Mouse (Mus musculus): ENCODE measurements around the gene Txnip. TPM values are rescaled to one million over a fixed set of nuclear protein-coding genes. Genes with fewer than 3 reads are reported as not detected.

Txnip gene
- polyA plus RNA-seq, 1 experiment from 2014 or later, result 155 TPM

- no peak for ATAC-seq (ENCODE audit: insufficient number of reproducible peaks, insufficient read depth, low FRiP score, low read depth)
- no peaks in the 10 kb centered on the region for H3K27me3 ChIP-seq (ENCODE audit: control insufficient read depth, insufficient read depth, low read length)
- no peaks in the 10 kb centered on the region for H3K9me3 ChIP-seq (ENCODE audit: control insufficient read depth, low read depth, low read length)
- H3K4me1 ChIP-seq (ENCODE audit: control insufficient read depth, insufficient read depth, low read length), result peaks cover 6% of the 10 kb centered on the region; the same call in 1 of the 2 replicates
- 91% methylated on average over 13 of the region's 13 CpGs for WGBS
- H3K27ac ChIP-seq (ENCODE audit: low read length), result no peak overlapping the region
- no peaks in the 10 kb centered on the region for H3K36me3 ChIP-seq (ENCODE audit: control insufficient read depth, insufficient read depth, low read length)
- H3K4me3 ChIP-seq (ENCODE audit: low read depth, low read length), result no peak overlapping the region
- H3K9ac ChIP-seq (replicated peaks; ENCODE audit: low read depth, low read length), result no peak overlapping the region
- no peak overlapping the region for H3K4me2 ChIP-seq (replicated peaks; ENCODE audit: low read depth, low read length)
Measured at GRCm38 (mm10) chr3:96569506-96569905, 11.7 kb downstream of the Txnip start.

GRCm38 (mm10) chr3:96569966-96570605 lies 12.3 kb downstream of the Txnip start:
- Histone ChIP-seq H3K4me2 (replicated peaks; ENCODE audit: low read depth, low read length) (no peak overlapping the region), H3K27ac (ENCODE audit: low read length) (no peak overlapping the region), H3K27me3 (ENCODE audit: control insufficient read depth, insufficient read depth, low read length) (no peaks in the 10 kb centered on the region), H3K4me1 (ENCODE audit: control insufficient read depth, insufficient read depth, low read length) (0 out of 2 replicates have a peak, but pooled peaks cover 3% of the 10 kb centered on the region), H3K4me3 (ENCODE audit: low read depth, low read length) (no peak overlapping the region), H3K9me3 (ENCODE audit: control insufficient read depth, low read depth, low read length) (no peaks in the 10 kb centered on the region), H3K36me3 (ENCODE audit: control insufficient read depth, insufficient read depth, low read length) (no peaks in the 10 kb centered on the region), H3K9ac (replicated peaks; ENCODE audit: low read depth, low read length) (no peak overlapping the region)
- ATAC-seq (ENCODE audit: insufficient number of reproducible peaks, insufficient read depth, low FRiP score, low read depth), result no peak
- WGBS, result 76% methylated on average over 11 of the region's 11 CpGs

- Histone ChIP-seq H3K27me3 (ENCODE audit: control insufficient read depth, insufficient read depth, low read length) (no peaks in the 10 kb centered on the region), H3K36me3 (ENCODE audit: control insufficient read depth, insufficient read depth, low read length) (no peaks in the 10 kb centered on the region), H3K4me2 (replicated peaks; ENCODE audit: low read depth, low read length) (no peak overlapping the region), H3K27ac (ENCODE audit: low read length) (no peak overlapping the region), H3K4me1 (ENCODE audit: control insufficient read depth, insufficient read depth, low read length) (no peaks in the 10 kb centered on the region; the same call in 1 of the 2 replicates), H3K9me3 (ENCODE audit: control insufficient read depth, low read depth, low read length) (no peaks in the 10 kb centered on the region), H3K4me3 (ENCODE audit: low read depth, low read length) (no peak overlapping the region), H3K9ac (replicated peaks; ENCODE audit: low read depth, low read length) (no peak overlapping the region)
- ATAC-seq (ENCODE audit: insufficient number of reproducible peaks, insufficient read depth, low FRiP score, low read depth), result no peak
- whole genome bisulfite sequencing, result 72% methylated on average over 7 of the region's 7 CpGs
Measured at GRCm38 (mm10) chr3:96570643-96571042, 12.9 kb downstream of the Txnip start.

GRCm38 (mm10) chr3:96571336-96571735 lies 13.6 kb downstream of the Txnip start:
- Histone ChIP-seq H3K4me1 (ENCODE audit: control insufficient read depth, insufficient read depth, low read length) (peaks cover 7% of the 10 kb centered on the region), H3K27ac (ENCODE audit: low read length) (no peak overlapping the region), H3K9ac (replicated peaks; ENCODE audit: low read depth, low read length) (no peak overlapping the region), H3K27me3 (ENCODE audit: control insufficient read depth, insufficient read depth, low read length) (no peaks in the 10 kb centered on the region), H3K4me2 (replicated peaks; ENCODE audit: low read depth, low read length) (no peak overlapping the region), H3K36me3 (ENCODE audit: control insufficient read depth, insufficient read depth, low read length) (no peaks in the 10 kb centered on the region), H3K9me3 (ENCODE audit: control insufficient read depth, low read depth, low read length) (no peaks in the 10 kb centered on the region), H3K4me3 (ENCODE audit: low read depth, low read length) (no peak overlapping the region)
- 75% methylated on average over 2 of the region's 2 CpGs for WGBS
- no peak for ATAC-seq (ENCODE audit: insufficient number of reproducible peaks, insufficient read depth, low FRiP score, low read depth)

GRCm38 (mm10) chr3:96571896-96572698 lies 14.3 kb downstream of the Txnip start:
- WGBS, result 77% methylated on average over 16 of the region's 16 CpGs
- peaks cover 12% of the 10 kb centered on the region for H3K4me1 ChIP-seq (ENCODE audit: control insufficient read depth, insufficient read depth, low read length)
- H3K4me3 ChIP-seq (ENCODE audit: low read depth, low read length), result no peak overlapping the region
- H3K9ac ChIP-seq (replicated peaks; ENCODE audit: low read depth, low read length), result no peak overlapping the region
- H3K27ac ChIP-seq (ENCODE audit: low read length), result no peak overlapping the region
- H3K36me3 ChIP-seq (ENCODE audit: control insufficient read depth, insufficient read depth, low read length), result no peaks in the 10 kb centered on the region
- H3K4me2 ChIP-seq (replicated peaks; ENCODE audit: low read depth, low read length), result no peak overlapping the region
- H3K27me3 ChIP-seq (ENCODE audit: control insufficient read depth, insufficient read depth, low read length), result no peaks in the 10 kb centered on the region
- no peaks in the 10 kb centered on the region for H3K9me3 ChIP-seq (ENCODE audit: control insufficient read depth, low read depth, low read length)
- no peak for ATAC-seq (ENCODE audit: insufficient number of reproducible peaks, insufficient read depth, low FRiP score, low read depth)

GRCm38 (mm10) chr3:96573611-96574511 lies 16.1 kb downstream of the Txnip start:
- Histone ChIP-seq H3K9ac (replicated peaks; ENCODE audit: low read depth, low read length) (no peak overlapping the region), H3K36me3 (ENCODE audit: control insufficient read depth, insufficient read depth, low read length) (no peaks in the 10 kb centered on the region), H3K27me3 (ENCODE audit: control insufficient read depth, insufficient read depth, low read length) (no peaks in the 10 kb centered on the region), H3K4me3 (ENCODE audit: low read depth, low read length) (no peak overlapping the region), H3K4me2 (replicated peaks; ENCODE audit: low read depth, low read length) (no peak overlapping the region), H3K9me3 (ENCODE audit: control insufficient read depth, low read depth, low read length) (no peaks in the 10 kb centered on the region), H3K4me1 (ENCODE audit: control insufficient read depth, insufficient read depth, low read length) (peaks cover 18% of the 10 kb centered on the region), H3K27ac (ENCODE audit: low read length) (no peak overlapping the region)
- 63% methylated on average over 18 of the region's 19 CpGs for WGBS
- ATAC-seq (ENCODE audit: insufficient number of reproducible peaks, insufficient read depth, low FRiP score, low read depth), result no peak

GRCm38 (mm10) chr3:96575272-96575984 lies 17.7 kb downstream of the Txnip start:
- Histone ChIP-seq H3K4me3 (ENCODE audit: low read depth, low read length) (no peak overlapping the region), H3K4me2 (replicated peaks; ENCODE audit: low read depth, low read length) (no peak overlapping the region; the same call in 1 of the 2 replicates), H3K27me3 (ENCODE audit: control insufficient read depth, insufficient read depth, low read length) (no peaks in the 10 kb centered on the region), H3K36me3 (ENCODE audit: control insufficient read depth, insufficient read depth, low read length) (no peaks in the 10 kb centered on the region), H3K27ac (ENCODE audit: low read length) (peak overlapping the region; percentile 84), H3K4me1 (ENCODE audit: control insufficient read depth, insufficient read depth, low read length) (peaks cover 19% of the 10 kb centered on the region), H3K9ac (replicated peaks; ENCODE audit: low read depth, low read length) (no peak overlapping the region), H3K9me3 (ENCODE audit: control insufficient read depth, low read depth, low read length) (no peaks in the 10 kb centered on the region)
- no peak for ATAC-seq (ENCODE audit: insufficient number of reproducible peaks, insufficient read depth, low FRiP score, low read depth)
- 87% methylated on average over 8 of the region's 8 CpGs for WGBS
